Mouse (Mus musculus) E14TG2a.4 (cell line): ENCODE measurements around the gene Nop10.

Experiments used
- CTCF ChIP-seq: conservative IDR thresholded peaks from 2 replicates; pipeline ENCODE4 v1.5.1; 2014; ENCODE audit warnings: low read length
- POU5F1 ChIP-seq: IDR thresholded peaks from 2 replicates; pipeline ENCODE4 v1.6.1; 2014; ENCODE audit warnings: low read length, borderline replicate concordance

- TF ChIP-seq CTCF (no peak), POU5F1 (no peak)
Observed at GRCm38 (mm10) chr2:112292823-112293222, 31.1 kb downstream of the Nop10 start.
